Mouse (Mus musculus) liver, embryonic 11.5 days (tissue): ENCODE measurements around the gene Setd2. TPM values are rescaled to one million over a fixed set of nuclear protein-coding genes. Genes with fewer than 3 reads are reported as not detected.

Source experiments
- ATAC-seq: fragments of 200-750 bp; cut with Nextera tagmentation; replicated peaks from 2 replicates; pipeline ENCODE4 v1.8.0; 2017; ENCODE audit warnings: moderate number of reproducible peaks, mild to moderate bottlenecking, moderate TSS enrichment, moderate library complexity; ENCODE audit not compliant: low FRiP score
- DNase-seq: peaks from one replicate; pipeline ENCODE4 v3.0.0-alpha.2; 2017; ENCODE audit warnings: low spot score
- H3K27ac ChIP-seq: fragments of 300-500 bp; sonication (generic); 2 replicates; pipeline ENCODE4 v1.5.1; 2014; ENCODE audit warnings: mild to moderate bottlenecking, low read depth, low read length, control low read depth
- H3K27me3 ChIP-seq: fragments of 300-500 bp; sonication (generic); replicated peaks from 2 replicates; pipeline ENCODE4 v1.6.1; 2014; ENCODE audit warnings: low read length, mixed read lengths; ENCODE audit not compliant: control insufficient read depth, insufficient read depth
- H3K36me3 ChIP-seq: fragments of 300-500 bp; sonication (generic); 2 replicates; pipeline ENCODE4 v1.6.1; 2014; ENCODE audit warnings: mild to moderate bottlenecking, low read length, moderate library complexity, mixed read lengths; ENCODE audit not compliant: control insufficient read depth, insufficient read depth
- H3K4me1 ChIP-seq: fragments of 300-500 bp; sonication (generic); replicated peaks from 2 replicates; pipeline ENCODE4 v1.6.1; 2014; ENCODE audit warnings: low read length, mixed read lengths; ENCODE audit not compliant: control insufficient read depth, insufficient read depth
- H3K4me2 ChIP-seq: fragments of 300-500 bp; sonication (generic); 2 replicates; pipeline ENCODE4 v1.6.1; 2014; ENCODE audit warnings: mild to moderate bottlenecking, control low read depth, moderate library complexity
- H3K4me3 ChIP-seq: fragments of 300-500 bp; sonication (generic); 2 replicates; pipeline ENCODE4 v1.5.1; 2014; ENCODE audit warnings: low read depth, low read length, control low read depth
- H3K9ac ChIP-seq: fragments of 300-500 bp; sonication (generic); 2 replicates; pipeline ENCODE4 v1.6.1; 2014; ENCODE audit warnings: low read depth, low read length, control low read depth
- H3K9me3 ChIP-seq: fragments of 300-500 bp; sonication (generic); 2 replicates; pipeline ENCODE4 v1.6.1; 2016; ENCODE audit warnings: low read length, inconsistent platforms, mixed read lengths; ENCODE audit not compliant: control insufficient read depth
- WGBS: fragments of 180-500 bp; shearing (Covaris S2); extraction: QIAGEN DNeasy Blood & Tissue Kit; methylation state at CpG from one replicate; pipeline ENCODE4 v1.1.7; 2014; 5-methylcytosine and 5-hydroxymethylcytosine counted together
- polyA plus RNA-seq: library from polyadenylated mRNA; unstranded; fragments of >200 nt; fragmentation: Nextera tagmentation; extraction: Ambion mirVana; gene quantifications from 2 replicates; pipeline ENCODE4 v1.2.1, GENCODE M21; 2014

Setd2 gene
- polyA plus RNA-seq, 1 experiment from 2014 or later: 44.9 TPM

- Histone ChIP-seq H3K4me2 (peak overlapping the region; percentile 88), H3K4me1 (peaks cover 34% of the 10 kb centered on the region), H3K36me3 (no peaks in the 10 kb centered on the region), H3K27me3 (no peaks in the 10 kb centered on the region), H3K9ac (peak overlapping the region; percentile 99), H3K27ac (no peak overlapping the region), H3K9me3 (no peaks in the 10 kb centered on the region), H3K4me3 (peak overlapping the region; percentile 99)
- no peak for ATAC-seq
- WGBS: 30% methylated on average over 5 of the region's 5 CpGs
- no peak for DNase-seq
These were observed 1.2 kb downstream of the Setd2 start for GRCm38 (mm10) chr9:110533645-110534044.

DNA sequence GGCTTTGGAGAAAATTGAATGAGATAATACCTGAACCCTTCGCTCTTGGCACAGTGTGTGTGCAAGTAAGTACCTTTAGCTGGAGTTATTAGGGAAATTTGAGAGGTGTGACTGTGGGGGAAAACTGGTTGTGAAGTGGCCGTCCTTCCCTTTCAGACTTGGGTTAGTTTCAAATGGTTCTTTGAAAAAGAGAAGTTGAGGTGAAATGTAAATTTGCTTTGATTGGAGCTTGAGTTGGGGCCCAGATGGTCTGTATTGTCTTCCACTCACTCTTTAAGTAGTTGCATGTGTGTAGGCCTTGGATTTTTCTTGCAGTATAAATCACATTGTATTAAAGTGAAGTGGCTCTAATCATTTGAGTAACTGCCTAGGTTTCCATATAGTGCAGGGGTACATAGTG lies 2.7 kb downstream of the Setd2 start:
- H3K36me3 ChIP-seq: no peaks in the 10 kb centered on the region
- DNase-seq: no peak
- no peaks in the 10 kb centered on the region for H3K9me3 ChIP-seq
- H3K4me3 ChIP-seq: no peak overlapping the region
- ATAC-seq: no peak
- H3K27ac ChIP-seq: no peak overlapping the region
- H3K4me2 ChIP-seq: no peak overlapping the region
- peaks cover 34% of the 10 kb centered on the region for H3K4me1 ChIP-seq
- H3K9ac ChIP-seq: no peak overlapping the region
- no peaks in the 10 kb centered on the region for H3K27me3 ChIP-seq
- WGBS: 73% methylated on average over 2 of the region's 2 CpGs

- DNase-seq: no peak
- Histone ChIP-seq H3K4me2 (no peak overlapping the region), H3K27me3 (no peaks in the 10 kb centered on the region), H3K36me3 (no peaks in the 10 kb centered on the region), H3K27ac (no peak overlapping the region), H3K9me3 (no peaks in the 10 kb centered on the region), H3K9ac (no peak overlapping the region), H3K4me3 (no peak overlapping the region), H3K4me1 (peaks cover 24% of the 10 kb centered on the region)
- no peak for ATAC-seq
- WGBS: 95% methylated on average over 2 of the region's 2 CpGs
These were observed 4.2 kb downstream of the Setd2 start for GRCm38 (mm10) chr9:110536636-110537035.

DNA sequence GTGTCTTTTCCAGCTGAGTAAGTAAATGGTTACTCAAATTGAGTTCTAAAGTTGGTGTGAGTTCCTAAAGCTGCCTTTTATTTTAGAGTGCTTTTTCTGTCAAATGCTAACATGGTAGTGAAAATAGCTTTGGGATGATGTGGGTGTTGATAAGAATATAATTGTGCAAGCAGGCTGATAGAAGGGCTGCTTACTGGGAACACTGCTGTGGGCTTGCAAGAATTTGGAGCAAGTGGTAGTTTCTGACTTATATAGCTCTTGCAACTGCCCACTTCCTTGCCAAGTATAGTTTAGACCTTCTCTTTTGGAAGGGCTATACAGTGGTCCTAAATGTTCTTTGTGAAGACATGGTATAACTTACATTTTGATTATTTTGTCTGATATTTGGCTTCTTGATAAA lies 6.1 kb downstream of the Setd2 start:
- Histone ChIP-seq H3K9ac (no peak overlapping the region), H3K4me1 (peaks cover 24% of the 10 kb centered on the region), H3K27ac (no peak overlapping the region), H3K9me3 (no peaks in the 10 kb centered on the region), H3K36me3 (no peaks in the 10 kb centered on the region), H3K4me2 (no peak overlapping the region), H3K4me3 (no peak overlapping the region), H3K27me3 (no peaks in the 10 kb centered on the region)
- DNase-seq (no peak), ATAC-seq (no peak)

DNA sequence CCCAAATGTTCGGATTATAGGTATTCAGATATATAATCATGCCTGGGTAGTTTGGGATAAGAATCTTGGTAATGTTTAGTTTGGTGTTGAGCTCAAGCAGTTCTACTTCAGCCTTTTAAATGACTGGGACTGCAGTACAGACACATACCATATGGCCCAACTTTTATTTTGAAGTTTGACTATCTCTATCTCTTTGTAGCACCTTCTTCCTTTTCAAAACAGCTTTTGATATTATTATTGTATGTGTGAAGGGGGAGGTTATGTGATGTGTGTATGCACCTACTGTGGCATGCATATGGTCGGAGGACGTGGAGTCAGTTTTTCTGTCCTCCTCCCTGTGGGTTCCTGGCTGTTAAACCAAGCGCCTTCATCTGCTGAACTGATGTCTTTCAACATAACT lies 9.6 kb downstream of the Setd2 start:
- Histone ChIP-seq H3K4me1 (0 out of 2 replicates have a peak, but pooled peaks cover 4% of the 10 kb centered on the region), H3K36me3 (no peaks in the 10 kb centered on the region), H3K4me2 (no peak overlapping the region), H3K9me3 (no peaks in the 10 kb centered on the region), H3K9ac (no peak overlapping the region), H3K27ac (no peak overlapping the region), H3K27me3 (no peaks in the 10 kb centered on the region), H3K4me3 (no peak overlapping the region)
- no peak for ATAC-seq
- WGBS: 81% methylated on average over 4 of the region's 4 CpGs
- DNase-seq: no peak

GRCm38 (mm10) chr9:110548261-110548660 lies 15.9 kb downstream of the Setd2 start:
- Histone ChIP-seq H3K27me3 (no peaks in the 10 kb centered on the region), H3K4me1 (no peaks in the 10 kb centered on the region), H3K27ac (no peak overlapping the region), H3K9ac (no peak overlapping the region), H3K4me3 (no peak overlapping the region), H3K4me2 (no peak overlapping the region), H3K9me3 (no peaks in the 10 kb centered on the region), H3K36me3 (peaks cover 51% of the 10 kb centered on the region)
- WGBS: 89% methylated on average over 19 of the region's 19 CpGs
- ATAC-seq (peak; percentile 63; the same call in 1 of the 2 replicates), DNase-seq (no peak)

- H3K27me3 ChIP-seq: no peaks in the 10 kb centered on the region
- H3K4me3 ChIP-seq: no peak overlapping the region
- H3K27ac ChIP-seq: no peak overlapping the region
- H3K9ac ChIP-seq: no peak overlapping the region
- DNase-seq (no peak), ATAC-seq (no peak)
- no peaks in the 10 kb centered on the region for H3K4me1 ChIP-seq
- H3K36me3 ChIP-seq: peaks cover 42% of the 10 kb centered on the region
- no peak overlapping the region for H3K4me2 ChIP-seq
- no peaks in the 10 kb centered on the region for H3K9me3 ChIP-seq
These were observed 35.9 kb downstream of the Setd2 start for GRCm38 (mm10) chr9:110568309-110568708.

GRCm38 (mm10) chr9:110582161-110582560 lies 49.8 kb downstream of the Setd2 start:
- Histone ChIP-seq H3K27ac (no peak overlapping the region), H3K4me1 (no peaks in the 10 kb centered on the region), H3K9ac (no peak overlapping the region), H3K36me3 (peaks cover 10% of the 10 kb centered on the region; the same call in 1 of the 2 replicates), H3K4me3 (no peak overlapping the region), H3K27me3 (no peaks in the 10 kb centered on the region), H3K9me3 (no peaks in the 10 kb centered on the region), H3K4me2 (no peak overlapping the region)
- DNase-seq (no peak), ATAC-seq (no peak)
- WGBS: 90% methylated on average over 2 of the region's 2 CpGs

DNA sequence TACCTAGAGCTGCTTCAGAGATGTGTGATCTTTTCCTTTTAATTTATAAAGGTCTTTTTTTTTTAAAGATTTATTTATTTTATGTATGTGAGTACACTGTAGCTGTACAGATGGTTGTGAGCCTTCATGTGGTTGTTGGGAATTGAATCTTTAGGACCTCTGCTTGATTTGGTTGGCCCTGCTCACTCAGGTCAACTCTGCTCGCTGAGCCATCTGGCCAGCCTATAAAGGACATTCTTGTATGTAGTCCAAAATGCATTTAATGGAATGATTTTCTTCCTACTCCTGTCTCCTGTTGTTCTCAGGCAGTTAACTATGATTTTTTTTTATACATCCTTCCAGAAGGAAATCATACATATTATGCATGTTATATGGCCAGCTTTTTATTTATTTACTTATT lies 51.1 kb downstream of the Setd2 start:
- Histone ChIP-seq H3K27me3 (no peaks in the 10 kb centered on the region), H3K4me1 (no peaks in the 10 kb centered on the region), H3K4me2 (no peak overlapping the region), H3K4me3 (no peak overlapping the region), H3K9ac (no peak overlapping the region), H3K27ac (no peak overlapping the region), H3K9me3 (no peaks in the 10 kb centered on the region), H3K36me3 (peaks cover 6% of the 10 kb centered on the region; the same call in 1 of the 2 replicates)
- DNase-seq (no peak), ATAC-seq (no peak)
- 94% methylated on average over 1 of the region's 1 CpGs for WGBS
